Mouse (Mus musculus): ENCODE measurements around the gene Vwc2l. TPM values are rescaled to one million over a fixed set of nuclear protein-coding genes. Genes with fewer than 3 reads are reported as not detected.

The Vwc2l gene
- polyA plus RNA-seq, 1 experiment from 2014 or later = 0.06 TPM

GRCm38 (mm10) chr1:70842222-70842621 is 116.7 kb downstream of the Vwc2l start:
- Histone ChIP-seq H3K36me3 (ENCODE audit: control insufficient read depth, insufficient read depth, low read length) (no peaks in the 10 kb centered on the region), H3K27ac (replicated peaks) (no peak overlapping the region), H3K4me1 (replicated peaks; ENCODE audit: control insufficient read depth, insufficient read depth) (no peaks in the 10 kb centered on the region), H3K4me3 (ENCODE audit: low read depth, low read length) (no peak overlapping the region), H3K4me2 (replicated peaks; ENCODE audit: low read depth) (no peak overlapping the region), H3K9me3 (ENCODE audit: control insufficient read depth, low read length) (no peaks in the 10 kb centered on the region), H3K27me3 (ENCODE audit: control insufficient read depth, insufficient read depth, low read length) (no peaks in the 10 kb centered on the region), H3K9ac (ENCODE audit: low read length) (no peak overlapping the region)
- no peak for DNase-seq (ENCODE audit: low spot score)
- WGBS = 76% methylated on average over 7 of the region's 7 CpGs
- TF ChIP-seq CTCF (IDR thresholded peaks at IDR 0.05; ENCODE audit: low read depth) (no peak), EP300 (optimal IDR thresholded peaks at IDR 0.05) (no peak)
- ATAC-seq (ENCODE audit: low FRiP score, low TSS enrichment) = no peak

GRCm38 (mm10) chr1:70845276-70845675 is 119.8 kb downstream of the Vwc2l start:
- no peaks in the 10 kb centered on the region for H3K27me3 ChIP-seq (ENCODE audit: control insufficient read depth, insufficient read depth, low read length)
- no peak overlapping the region for H3K4me2 ChIP-seq (replicated peaks; ENCODE audit: low read depth)
- H3K27ac ChIP-seq (replicated peaks) = no peak overlapping the region
- H3K9ac ChIP-seq (ENCODE audit: low read length) = no peak overlapping the region
- no peak for DNase-seq (ENCODE audit: low spot score)
- no peaks in the 10 kb centered on the region for H3K36me3 ChIP-seq (ENCODE audit: control insufficient read depth, insufficient read depth, low read length)
- no peak overlapping the region for H3K4me3 ChIP-seq (ENCODE audit: low read depth, low read length)
- TF ChIP-seq EP300 (optimal IDR thresholded peaks at IDR 0.05) (no peak), CTCF (IDR thresholded peaks at IDR 0.05; ENCODE audit: low read depth) (no peak)
- H3K9me3 ChIP-seq (ENCODE audit: control insufficient read depth, low read length) = no peaks in the 10 kb centered on the region
- no peaks in the 10 kb centered on the region for H3K4me1 ChIP-seq (replicated peaks; ENCODE audit: control insufficient read depth, insufficient read depth)
- no peak for ATAC-seq (ENCODE audit: low FRiP score, low TSS enrichment)

DNA sequence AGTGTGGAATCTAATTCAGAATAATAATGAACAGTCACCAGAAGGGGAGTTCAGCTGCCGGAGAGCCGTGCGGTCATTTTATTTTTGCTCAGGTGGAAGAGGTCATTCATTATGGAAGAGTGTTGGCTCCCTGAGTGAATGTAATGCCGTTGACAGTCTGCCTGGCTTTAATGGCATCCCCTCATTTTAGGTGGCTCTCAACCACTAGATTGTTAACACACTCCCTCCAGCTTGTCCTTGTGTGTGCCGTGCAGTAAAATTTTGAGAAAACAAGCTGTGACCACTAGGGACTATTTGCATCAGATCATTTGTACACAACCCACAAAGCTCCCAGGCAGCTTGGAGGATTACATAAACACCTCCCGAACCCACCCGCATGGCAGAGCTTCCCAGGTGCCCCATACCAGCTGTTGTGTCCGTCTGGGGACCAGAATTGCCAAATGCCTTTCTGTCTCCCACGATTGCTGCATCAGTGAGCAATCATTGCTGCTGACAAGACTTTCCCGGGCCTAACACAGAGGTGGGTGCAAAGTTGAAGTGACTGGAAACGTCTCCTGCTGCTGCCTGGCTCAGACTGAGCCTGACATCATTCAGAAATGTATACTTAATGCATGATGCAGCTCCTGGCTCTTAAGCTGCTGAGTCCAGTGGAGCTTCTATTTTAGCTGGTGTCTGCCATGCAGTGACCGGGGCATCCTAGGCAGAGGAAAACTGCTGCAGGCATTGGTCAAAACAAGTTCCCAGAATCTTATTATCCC is 126.3 kb downstream of the Vwc2l start:
- Histone ChIP-seq H3K4me3 (ENCODE audit: low read depth, low read length) (no peak overlapping the region), H3K27ac (replicated peaks) (no peak overlapping the region), H3K9me3 (ENCODE audit: control insufficient read depth, low read length) (no peaks in the 10 kb centered on the region), H3K9ac (ENCODE audit: low read length) (no peak overlapping the region), H3K27me3 (ENCODE audit: control insufficient read depth, insufficient read depth, low read length) (no peaks in the 10 kb centered on the region), H3K4me2 (replicated peaks; ENCODE audit: low read depth) (no peak overlapping the region), H3K4me1 (replicated peaks; ENCODE audit: control insufficient read depth, insufficient read depth) (no peaks in the 10 kb centered on the region), H3K36me3 (ENCODE audit: control insufficient read depth, insufficient read depth, low read length) (no peaks in the 10 kb centered on the region)
- no peak for ATAC-seq (ENCODE audit: low FRiP score, low TSS enrichment)
- DNase-seq (ENCODE audit: low spot score) = no peak
- TF ChIP-seq EP300 (optimal IDR thresholded peaks at IDR 0.05) = no peak
- no peak for TF ChIP-seq CTCF (IDR thresholded peaks at IDR 0.05; ENCODE audit: low read depth)
- 56% methylated on average over 12 of the region's 12 CpGs for WGBS

GRCm38 (mm10) chr1:70853446-70853845 is 127.9 kb downstream of the Vwc2l start:
- no peak overlapping the region for H3K27ac ChIP-seq (replicated peaks)

DNA sequence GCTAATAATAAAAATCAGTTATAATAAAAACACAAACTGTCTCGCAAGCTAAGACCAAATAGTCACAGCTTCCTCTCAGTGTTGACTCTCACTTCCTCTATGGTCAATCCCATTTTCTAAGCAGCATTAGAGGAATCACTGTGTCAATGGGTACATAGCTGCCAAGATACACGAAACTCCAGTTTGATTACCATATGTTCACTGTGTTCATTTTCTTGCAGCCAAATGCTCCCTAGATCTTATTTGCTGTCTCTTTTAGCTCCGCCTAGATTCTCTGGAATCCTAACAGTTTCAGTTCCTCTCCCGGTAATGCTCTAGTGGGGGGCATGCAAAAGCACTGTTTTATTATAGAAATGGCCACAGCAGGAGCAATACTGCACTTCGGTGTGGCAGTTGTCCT is 130.4 kb downstream of the Vwc2l start:
- ATAC-seq (ENCODE audit: low FRiP score, low TSS enrichment) = no peak
- WGBS = 57% methylated on average over 5 of the region's 5 CpGs
- no peak for DNase-seq (ENCODE audit: low spot score)

More at GRCm38 (mm10) chr1:70853446-70853845, 127.9 kb downstream of the Vwc2l start:
- Histone ChIP-seq H3K27me3 (ENCODE audit: control insufficient read depth, insufficient read depth, low read length) (no peaks in the 10 kb centered on the region), H3K9me3 (ENCODE audit: control insufficient read depth, low read length) (no peaks in the 10 kb centered on the region), H3K4me2 (replicated peaks; ENCODE audit: low read depth) (no peak overlapping the region), H3K36me3 (ENCODE audit: control insufficient read depth, insufficient read depth, low read length) (no peaks in the 10 kb centered on the region), H3K4me1 (replicated peaks; ENCODE audit: control insufficient read depth, insufficient read depth) (no peaks in the 10 kb centered on the region), H3K4me3 (ENCODE audit: low read depth, low read length) (no peak overlapping the region), H3K9ac (ENCODE audit: low read length) (no peak overlapping the region)
- no peak for ATAC-seq (ENCODE audit: low FRiP score, low TSS enrichment)
- no peak for DNase-seq (ENCODE audit: low spot score)
- TF ChIP-seq CTCF (IDR thresholded peaks at IDR 0.05; ENCODE audit: low read depth) = no peak
- no peak for TF ChIP-seq EP300 (optimal IDR thresholded peaks at IDR 0.05)
- 72% methylated on average over 11 of the region's 11 CpGs for WGBS

GRCm38 (mm10) chr1:70861672-70862071 is 136.2 kb downstream of the Vwc2l start:
- no peaks in the 10 kb centered on the region for H3K27me3 ChIP-seq (ENCODE audit: control insufficient read depth, insufficient read depth, low read length)
- no peak overlapping the region for H3K4me3 ChIP-seq (ENCODE audit: low read depth, low read length)
- ATAC-seq (ENCODE audit: low FRiP score, low TSS enrichment) = no peak
- no peak overlapping the region for H3K9ac ChIP-seq (ENCODE audit: low read length)
- no peaks in the 10 kb centered on the region for H3K4me1 ChIP-seq (replicated peaks; ENCODE audit: control insufficient read depth, insufficient read depth)
- no peak overlapping the region for H3K4me2 ChIP-seq (replicated peaks; ENCODE audit: low read depth)
- no peaks in the 10 kb centered on the region for H3K9me3 ChIP-seq (ENCODE audit: control insufficient read depth, low read length)
- no peaks in the 10 kb centered on the region for H3K36me3 ChIP-seq (ENCODE audit: control insufficient read depth, insufficient read depth, low read length)
- DNase-seq (ENCODE audit: low spot score) = no peak
- no peak overlapping the region for H3K27ac ChIP-seq (replicated peaks)
- 59% methylated on average over 2 of the region's 2 CpGs for WGBS
- TF ChIP-seq EP300 (optimal IDR thresholded peaks at IDR 0.05) = no peak
- no peak for TF ChIP-seq CTCF (IDR thresholded peaks at IDR 0.05; ENCODE audit: low read depth)

More for the DNA sequence above, 130.4 kb downstream of the Vwc2l start:
- no peaks in the 10 kb centered on the region for H3K9me3 ChIP-seq (ENCODE audit: control insufficient read depth, low read length)
- no peak overlapping the region for H3K9ac ChIP-seq (ENCODE audit: low read length)
- no peaks in the 10 kb centered on the region for H3K4me1 ChIP-seq (replicated peaks; ENCODE audit: control insufficient read depth, insufficient read depth)
- H3K4me3 ChIP-seq (ENCODE audit: low read depth, low read length) = no peak overlapping the region
- no peaks in the 10 kb centered on the region for H3K36me3 ChIP-seq (ENCODE audit: control insufficient read depth, insufficient read depth, low read length)
- no peak overlapping the region for H3K4me2 ChIP-seq (replicated peaks; ENCODE audit: low read depth)
- no peak overlapping the region for H3K27ac ChIP-seq (replicated peaks)
- TF ChIP-seq EP300 (optimal IDR thresholded peaks at IDR 0.05) (no peak), CTCF (IDR thresholded peaks at IDR 0.05; ENCODE audit: low read depth) (no peak)
- H3K27me3 ChIP-seq (ENCODE audit: control insufficient read depth, insufficient read depth, low read length) = no peaks in the 10 kb centered on the region
